Mouse (Mus musculus): ENCODE measurements at regions not wholly inside any gene's neighbourhood (a gene's known extent, or its start where the extent isn't known, plus 50 kb on each side); places are given as distances from the start of the nearest gene placed in this dataset.

- no peak for DNase-seq (ENCODE audit: low spot score)
These were observed 314.5 kb downstream of the Plod2 start for GRCm38 (mm10) chr9:92856410-92857083.

GRCm38 (mm10) chr9:92865822-92866221, 323.8 kb downstream of the Plod2 start:
- DNase-seq (ENCODE audit: low spot score) = no peak

GRCm38 (mm10) chr9:92878589-92878988, 336.6 kb downstream of the Plod2 start:
- DNase-seq (ENCODE audit: low spot score) = peak; percentile 47

GRCm38 (mm10) chr9:92879812-92880211, 337.8 kb downstream of the Plod2 start:
- no peak for DNase-seq (ENCODE audit: low spot score)

- no peak for DNase-seq (ENCODE audit: low spot score)
These were observed 340.3 kb downstream of the Plod2 start for GRCm38 (mm10) chr9:92882251-92882832.

GRCm38 (mm10) chr9:92890063-92890462, 348.0 kb downstream of the Plod2 start:
- DNase-seq (ENCODE audit: low spot score) = no peak

- no peak for DNase-seq (ENCODE audit: low spot score)
These were observed 357.7 kb downstream of the Plod2 start for GRCm38 (mm10) chr9:92899733-92900132.

- no peak for DNase-seq (ENCODE audit: low spot score)
These were observed 365.1 kb downstream of the Plod2 start for GRCm38 (mm10) chr9:92907102-92907501.

GRCm38 (mm10) chr9:92919396-92919795, 377.4 kb downstream of the Plod2 start:
- DNase-seq (ENCODE audit: low spot score) = no peak

- DNase-seq (ENCODE audit: low spot score) = no peak
These were observed 388.4 kb downstream of the Plod2 start for GRCm38 (mm10) chr9:92930231-92930966.

- DNase-seq (ENCODE audit: low spot score) = no peak
These were observed 395.8 kb downstream of the Plod2 start for GRCm38 (mm10) chr9:92937802-92938201.

GRCm38 (mm10) chr9:92950092-92950491, 408.1 kb downstream of the Plod2 start:
- no peak for DNase-seq (ENCODE audit: low spot score)

- DNase-seq (ENCODE audit: low spot score) = no peak
These were observed 421.3 kb downstream of the Plod2 start for GRCm38 (mm10) chr9:92963275-92963674.

GRCm38 (mm10) chr9:92991759-92992158, 449.7 kb downstream of the Plod2 start:
- no peak for DNase-seq (ENCODE audit: low spot score)

- DNase-seq (ENCODE audit: low spot score) = no peak
These were observed 454.1 kb downstream of the Plod2 start for GRCm38 (mm10) chr9:92996156-92996555.

- no peak for DNase-seq (ENCODE audit: low spot score)
These were observed 463.3 kb downstream of the Plod2 start for GRCm38 (mm10) chr9:93005182-93005953.

- no peak for DNase-seq (ENCODE audit: low spot score)
These were observed 466.7 kb downstream of the Plod2 start for GRCm38 (mm10) chr9:93008511-93009302.

GRCm38 (mm10) chr9:93044298-93044912, 502.4 kb downstream of the Plod2 start:
- DNase-seq (ENCODE audit: low spot score) = no peak

GRCm38 (mm10) chr9:93072140-93072539, 530.1 kb downstream of the Plod2 start:
- no peak for DNase-seq (ENCODE audit: low spot score)

- no peak for DNase-seq (ENCODE audit: low spot score)
These were observed 541.1 kb downstream of the Plod2 start for GRCm38 (mm10) chr9:93083114-93083513.

- no peak for DNase-seq (ENCODE audit: low spot score)
These were observed 556.1 kb downstream of the Plod2 start for GRCm38 (mm10) chr9:93098008-93098581.

All from urinary bladder, postnatal 25 days (tissue).